Comparison of ENCODE assay signal across 15 mouse cellular contexts in genomic region chr6:113508272-113508946, GRCm38 (mm10). TPM values are rescaled to one million over a fixed set of nuclear protein-coding genes. Genes with fewer than 3 reads are reported as not detected.
DNase-seq lines count a peak whose midpoint lies in the region; ATAC-seq lines count a peak whose summit lies in the region.
"Had no signal": no experiment of that assay in that cellular context is flagged by ENCODE, and none has a peak within 500 bp of the region (broad histone marks: within the 10 kb centered on the region; RNA-seq: fewer than 3 reads in every experiment).

No protein-coding gene starts in this region.

- H3K27me3 ChIP-seq in hindbrain, embryonic 15.5 days = no peaks in the 10 kb centered on the region
- H3K27me3 ChIP-seq in hindbrain, embryonic 13.5 days = no peaks in the 10 kb centered on the region
- H3K27me3 ChIP-seq: forebrain, embryonic 12.5 days had no signal

- 62% methylated on average over 7 of the region's 7 CpGs for WGBS in hindbrain, embryonic 15.5 days
- 66% methylated on average over 7 of the region's 7 CpGs for WGBS in hindbrain, embryonic 13.5 days

- H3K9ac ChIP-seq in hindbrain, embryonic 15.5 days = no peak overlapping the region
- no peak overlapping the region for H3K9ac ChIP-seq in hindbrain, embryonic 13.5 days
- H3K9ac ChIP-seq: forebrain, embryonic 12.5 days; liver, embryonic 13.5 days had no signal

- no peak overlapping the region for H3K4me3 ChIP-seq in hindbrain, embryonic 15.5 days
- no peak overlapping the region for H3K4me3 ChIP-seq in hindbrain, embryonic 13.5 days
- H3K4me3 ChIP-seq: forebrain, embryonic 12.5 days; liver, embryonic 13.5 days had no signal

- H3K9me3 ChIP-seq in hindbrain, embryonic 15.5 days = no peaks in the 10 kb centered on the region
- no peaks in the 10 kb centered on the region for H3K9me3 ChIP-seq in hindbrain, embryonic 13.5 days
- H3K9me3 ChIP-seq: forebrain, embryonic 12.5 days; liver, embryonic 13.5 days had no signal

- no peak overlapping the region for H3K4me2 ChIP-seq in hindbrain, embryonic 15.5 days
- no peak overlapping the region for H3K4me2 ChIP-seq in hindbrain, embryonic 13.5 days
- H3K4me2 ChIP-seq: forebrain, embryonic 12.5 days; liver, embryonic 13.5 days had no signal

- H3K36me3 ChIP-seq in hindbrain, embryonic 15.5 days = peaks cover 6% of the 10 kb centered on the region
- peaks cover 20% of the 10 kb centered on the region for H3K36me3 ChIP-seq in hindbrain, embryonic 13.5 days

- H3K27ac ChIP-seq in hindbrain, embryonic 15.5 days (replicated peaks) = no peak overlapping the region
- H3K27ac ChIP-seq in hindbrain, embryonic 13.5 days = no peak overlapping the region
- H3K27ac ChIP-seq: forebrain, embryonic 12.5 days; liver, embryonic 13.5 days; macrophage had no signal

- peak; percentile 28 for DNase-seq in adrenal gland, postnatal 10 days
- DNase-seq in adrenal gland, adult 2 months = no peak
- DNase-seq in thymus, postnatal 0 days (ENCODE audit: low spot score) = peak; percentile 14
- no peak for DNase-seq in thymus, adult 18-20 months
- DNase-seq in testis, postnatal 10 days (ENCODE audit: low spot score) = peak; percentile 58
- DNase-seq in spleen, postnatal 10 days (ENCODE audit: low spot score in 2 of 2) = no peak
- DNase-seq: kidney, adult 8-10 months; liver, embryonic 13.5 days; thymus, postnatal 14 days had no signal

- ATAC-seq in hindbrain, embryonic 15.5 days (ENCODE audit: low FRiP score, low read depth) = 0 out of 2 replicates have a peak, but pooled peaks have one; percentile 42
- no peak for ATAC-seq in hindbrain, embryonic 13.5 days (ENCODE audit: low FRiP score)

- no peaks in the 10 kb centered on the region for H3K4me1 ChIP-seq in hindbrain, embryonic 15.5 days (replicated peaks)
- no peaks in the 10 kb centered on the region; the same call in 1 of the 2 replicates for H3K4me1 ChIP-seq in hindbrain, embryonic 13.5 days (replicated peaks)
- H3K4me1 ChIP-seq: forebrain, embryonic 12.5 days; liver, embryonic 13.5 days had no signal

RNA-seq across cellular contexts. Expression of gene Prrt3, which starts 6.7 kb away (rescaled TPM):
- total RNA-seq in adrenal gland, postnatal 10 days (2021) = under 1 TPM; 0.30 to 0.55 TPM
- total RNA-seq in adrenal gland, adult 2 months (2021) = under 1 TPM; 0.09 to 0.21 TPM
- polyA plus RNA-seq in adrenal gland, adult 2 months (2012; rRNA removed) = 0.32 and 0.33 TPM in 2 replicates
- 11.3 and 12.6 TPM in 2 replicates for polyA plus RNA-seq in hindbrain, embryonic 15.5 days (2015; fragmentation: Nextera tagmentation; extraction: Ambion mirVana)
- 5.3 and 7.1 TPM in 2 replicates for polyA plus RNA-seq in hindbrain, embryonic 13.5 days (2015; fragmentation: Nextera tagmentation; extraction: Ambion mirVana)
- polyA plus RNA-seq in thymus, postnatal 0 days (2015; fragmentation: Nextera tagmentation; extraction: Ambion mirVana) = 0.17 TPM in 2 replicates
- total RNA-seq: gastrocnemius, postnatal 36 days; heart, postnatal 10 days had no signal
- polyA plus RNA-seq: macrophage had no signal

RNA-seq across cellular contexts. Expression of gene Emc3, which starts 23.0 kb away (rescaled TPM):
- 10 to 100 TPM; 76.9 to 81.2 TPM for total RNA-seq in adrenal gland, postnatal 10 days (2021)
- total RNA-seq in adrenal gland, adult 2 months (2021) = 100 to 1,000 TPM in 1 of 2 experiments, 10 to 100 TPM in 1; 99.9 to 116 TPM
- 44.9 and 53.6 TPM in 2 replicates for polyA plus RNA-seq in adrenal gland, adult 2 months (2012; rRNA removed)
- polyA plus RNA-seq in hindbrain, embryonic 15.5 days (2015; fragmentation: Nextera tagmentation; extraction: Ambion mirVana) = 109 and 115 TPM in 2 replicates
- 105 and 110 TPM in 2 replicates for polyA plus RNA-seq in hindbrain, embryonic 13.5 days (2015; fragmentation: Nextera tagmentation; extraction: Ambion mirVana)
- polyA plus RNA-seq in thymus, postnatal 0 days (2015; fragmentation: Nextera tagmentation; extraction: Ambion mirVana) = 92.3 and 94.4 TPM in 2 replicates

RNA-seq across cellular contexts. Expression of gene Fancd2, which starts 23.1 kb away (rescaled TPM):
- total RNA-seq in adrenal gland, postnatal 10 days (2021) = 1 to 10 TPM; 5.0 to 7.0 TPM
- under 1 TPM; 0.41 to 0.72 TPM for total RNA-seq in adrenal gland, adult 2 months (2021)
- polyA plus RNA-seq in adrenal gland, adult 2 months (2012; rRNA removed) = 0.17 and 1.2 TPM in 2 replicates
- 2.0 and 2.6 TPM in 2 replicates for polyA plus RNA-seq in hindbrain, embryonic 15.5 days (2015; fragmentation: Nextera tagmentation; extraction: Ambion mirVana)
- 3.0 and 3.2 TPM in 2 replicates for polyA plus RNA-seq in hindbrain, embryonic 13.5 days (2015; fragmentation: Nextera tagmentation; extraction: Ambion mirVana)
- 10.2 and 11.2 TPM in 2 replicates for polyA plus RNA-seq in thymus, postnatal 0 days (2015; fragmentation: Nextera tagmentation; extraction: Ambion mirVana)

RNA-seq across cellular contexts. Expression of gene Creld1, which starts 25.3 kb away (rescaled TPM):
- total RNA-seq in adrenal gland, postnatal 10 days (2021) = 10 to 100 TPM; 35.8 to 43.1 TPM
- total RNA-seq in adrenal gland, adult 2 months (2021) = 10 to 100 TPM; 44.7 to 58.5 TPM
- polyA plus RNA-seq in adrenal gland, adult 2 months (2012; rRNA removed) = 30.0 and 31.1 TPM in 2 replicates
- 77.8 and 92.7 TPM in 2 replicates for polyA plus RNA-seq in hindbrain, embryonic 15.5 days (2015; fragmentation: Nextera tagmentation; extraction: Ambion mirVana)
- 67.2 and 72.4 TPM in 2 replicates for polyA plus RNA-seq in hindbrain, embryonic 13.5 days (2015; fragmentation: Nextera tagmentation; extraction: Ambion mirVana)
- polyA plus RNA-seq in thymus, postnatal 0 days (2015; fragmentation: Nextera tagmentation; extraction: Ambion mirVana) = 9.5 and 10.3 TPM in 2 replicates

RNA-seq across cellular contexts. Expression of gene Il17rc, which starts 37.2 kb away (rescaled TPM):
- total RNA-seq in adrenal gland, postnatal 10 days (2021) = 10 to 100 TPM; 22.6 to 25.0 TPM
- 10 to 100 TPM; 17.0 to 22.0 TPM for total RNA-seq in adrenal gland, adult 2 months (2021)
- polyA plus RNA-seq in adrenal gland, adult 2 months (2012; rRNA removed) = 90.8 and 103 TPM in 2 replicates
- polyA plus RNA-seq in hindbrain, embryonic 15.5 days (2015; fragmentation: Nextera tagmentation; extraction: Ambion mirVana) = 3.2 and 4.6 TPM in 2 replicates
- 2.0 and 2.4 TPM in 2 replicates for polyA plus RNA-seq in hindbrain, embryonic 13.5 days (2015; fragmentation: Nextera tagmentation; extraction: Ambion mirVana)
- polyA plus RNA-seq in thymus, postnatal 0 days (2015; fragmentation: Nextera tagmentation; extraction: Ambion mirVana) = 5.0 and 6.5 TPM in 2 replicates
- polyA plus RNA-seq: macrophage had no signal

Comparison
In these comparisons a context has a peak if more than half of its experiments do, and no peak if none do; other contexts are left out.
1. DNase-seq: peak in adrenal gland, postnatal 10 days (single experiment), thymus, postnatal 0 days (single experiment) and testis, postnatal 10 days (single experiment); none in adrenal gland, adult 2 months (single experiment), thymus, adult 18-20 months (0 of 2) and spleen, postnatal 10 days (0 of 2).